Mouse (Mus musculus) liver, embryonic 14.5 days (tissue): Measurements from ENCODE around the gene Psma1. TPM values are rescaled to one million over a fixed set of nuclear protein-coding genes. Genes with fewer than 3 reads are reported as not detected.
A peak's percentile ranks its signal among the peaks of the same experiment; 100 is the strongest.

Experiments used
- ATAC-seq: fragments of 200-750 bp; cut with Nextera tagmentation; 2 replicates; pipeline ENCODE4 v1.8.0; 2017; ENCODE audit warnings: moderate number of reproducible peaks, mild to moderate bottlenecking, moderate library complexity; ENCODE audit not compliant: insufficient read depth
- DNase-seq, 3 experiments: peaks; one replicate each; pipeline ENCODE4 v3.0.0-alpha.2; 2012 to 2013; ENCODE audit warnings: low read depth in 3 of 3, low spot score in 3 of 3
- H3K27ac ChIP-seq: fragments of 300-500 bp; sonication (generic); 2 replicates; pipeline ENCODE4 v1.5.1; 2014; ENCODE audit warnings: moderate library complexity, mild to moderate bottlenecking, control low read depth, inconsistent platforms
- H3K27me3 ChIP-seq: fragments of 300-500 bp; sonication (generic); 2 replicates; pipeline ENCODE4 v1.6.1; 2014; ENCODE audit warnings: mild to moderate bottlenecking, low read length, moderate library complexity; ENCODE audit not compliant: control insufficient read depth, insufficient read depth
- H3K36me3 ChIP-seq: fragments of 300-500 bp; sonication (generic); replicated peaks from 2 replicates; pipeline ENCODE4 v1.6.1; 2014; ENCODE audit warnings: low read depth; ENCODE audit not compliant: control insufficient read depth, insufficient read depth
- H3K4me1 ChIP-seq, 2 experiments: fragments of 200-500 bp in 1 of 2; fragments of 300-500 bp in 1 of 2; sonication (generic) in 1 of 2; replicated peaks; 2 replicates each; pipeline ENCODE4 v1.6.1; 2012 to 2014; ENCODE audit warnings: antibody characterized with exemption in 1 of 2, inconsistent platforms in 1 of 2, low read length in 1 of 2; ENCODE audit not compliant: control insufficient read depth in 2 of 2, insufficient read depth in 2 of 2
- H3K4me2 ChIP-seq: fragments of 300-500 bp; sonication (generic); 2 replicates; pipeline ENCODE4 v1.6.1; 2014; ENCODE audit warnings: low read depth, mild to moderate bottlenecking, control low read depth, moderate library complexity
- H3K4me3 ChIP-seq, 2 experiments: fragments of 200-500 bp in 1 of 2; fragments of 300-500 bp in 1 of 2; sonication (generic) in 1 of 2; 2 replicates each; pipeline ENCODE4 v1.5.1; 2012 to 2014; ENCODE audit warnings: low read depth in 2 of 2, low read length in 2 of 2, mild to moderate bottlenecking in 2 of 2, control low read depth in 1 of 2, inconsistent platforms in 1 of 2, moderate library complexity in 1 of 2; ENCODE audit not compliant: insufficient read depth in 1 of 2
- H3K9ac ChIP-seq: fragments of 300-500 bp; sonication (generic); replicated peaks from 2 replicates; pipeline ENCODE4 v1.6.1; 2014; ENCODE audit warnings: mild to moderate bottlenecking, control low read depth, moderate library complexity
- H3K9me3 ChIP-seq: fragments of 300-500 bp; sonication (generic); 2 replicates; pipeline ENCODE4 v1.6.1; 2016; ENCODE audit warnings: low read length, mixed read lengths; ENCODE audit not compliant: control insufficient read depth
- CTCF ChIP-seq: IDR thresholded peaks from 2 replicates; pipeline ENCODE4 v1.5.1; 2016; ENCODE audit warnings: antibody characterized with exemption, low read depth, control low read depth
- EP300 ChIP-seq: IDR thresholded peaks from 2 replicates; pipeline ENCODE4 v1.6.1; 2016; ENCODE audit warnings: antibody characterized with exemption, low read depth
- WGBS: fragments of 180-500 bp; shearing (Covaris S2); extraction: QIAGEN DNeasy Blood & Tissue Kit; methylation state at CpG from one replicate; pipeline ENCODE4 v1.1.7; 2014; ENCODE audit not compliant: insufficient replicate concordance; 5-methylcytosine and 5-hydroxymethylcytosine counted together
- polyA plus RNA-seq, 2 experiments: library from polyadenylated mRNA; depleted of rRNA in 1 of 2; stranded (reverse) in 1 of 2; unstranded in 1 of 2; fragments of >200 nt; fragmentation: Nextera tagmentation in 1 of 2; extraction: Ambion mirVana in 1 of 2; gene quantifications; 2 replicates each; pipeline versions ENCODE4 v1.2.1 to v1.2.3; 2012 to 2014

Gene Psma1
- polyA plus RNA-seq, 2 experiments = 146 to 289 TPM

GRCm38 (mm10) chr7:114292501-114292971 is 16.6 kb upstream of the Psma1 start:
- no peak for TF ChIP-seq CTCF
- no peak for TF ChIP-seq EP300
- H3K9me3 ChIP-seq = no peaks in the 10 kb centered on the region
- H3K4me1 ChIP-seq = peaks cover 0 to 12% of the 10 kb centered on the region in 2 experiments; a peak in 3 of 4 replicates
- no peak overlapping the region; the same call in 1 of the 2 replicates for H3K27ac ChIP-seq
- WGBS = 11% methylated on average over 12 of the region's 12 CpGs
- peak overlapping the region; percentile 5 to 44; a peak in 2 of 4 replicates for H3K4me3 ChIP-seq
- H3K9ac ChIP-seq = no peak overlapping the region
- no peaks in the 10 kb centered on the region for H3K27me3 ChIP-seq
- DNase-seq (no peak), ATAC-seq (peak; percentile 44)
- peak overlapping the region; percentile 32 for H3K4me2 ChIP-seq
- no peaks in the 10 kb centered on the region for H3K36me3 ChIP-seq

- TF ChIP-seq CTCF (no peak), EP300 (no peak)
- H3K27ac ChIP-seq = no peak overlapping the region
- peak; percentile 21; the same call in 1 of the 2 replicates for ATAC-seq
- no peak overlapping the region for H3K9ac ChIP-seq
- H3K36me3 ChIP-seq = no peaks in the 10 kb centered on the region
- H3K9me3 ChIP-seq = no peaks in the 10 kb centered on the region
- peaks cover 0 to 12% of the 10 kb centered on the region in 2 experiments; a peak in 3 of 4 replicates for H3K4me1 ChIP-seq
- WGBS = 20% methylated on average over 15 of the region's 15 CpGs
- no peak for DNase-seq
- peak overlapping the region; percentile 32 for H3K4me2 ChIP-seq
- no peaks in the 10 kb centered on the region for H3K27me3 ChIP-seq
- no peak overlapping the region for H3K4me3 ChIP-seq
These were observed 15.8 kb upstream of the Psma1 start for GRCm38 (mm10) chr7:114291461-114292335.

- DNase-seq (no peak), ATAC-seq (no peak)
- Histone ChIP-seq H3K4me3 (no peak overlapping the region), H3K4me1 (peaks cover 0 to 12% of the 10 kb centered on the region in 2 experiments; a peak in 3 of 4 replicates), H3K4me2 (no peak overlapping the region), H3K36me3 (no peaks in the 10 kb centered on the region), H3K27ac (no peak overlapping the region), H3K9ac (no peak overlapping the region), H3K9me3 (no peaks in the 10 kb centered on the region), H3K27me3 (no peaks in the 10 kb centered on the region)
- 68% methylated on average over 5 of the region's 5 CpGs for WGBS
- no peak for TF ChIP-seq CTCF
- no peak for TF ChIP-seq EP300
These were observed 14.2 kb upstream of the Psma1 start for GRCm38 (mm10) chr7:114290078-114290506.

GRCm38 (mm10) chr7:114284296-114284910 is 8.5 kb upstream of the Psma1 start:
- Histone ChIP-seq H3K9ac (no peak overlapping the region), H3K27me3 (no peaks in the 10 kb centered on the region), H3K4me1 (no peaks in the 10 kb centered on the region), H3K36me3 (no peaks in the 10 kb centered on the region), H3K4me3 (no peak overlapping the region), H3K4me2 (no peak overlapping the region), H3K9me3 (no peaks in the 10 kb centered on the region), H3K27ac (no peak overlapping the region)
- whole genome bisulfite sequencing = 73% methylated on average over 14 of the region's 14 CpGs
- ATAC-seq (no peak), DNase-seq (no peak)
- no peak for TF ChIP-seq CTCF

GRCm38 (mm10) chr7:114283006-114283405 is 7.1 kb upstream of the Psma1 start:
- Histone ChIP-seq H3K9me3 (no peaks in the 10 kb centered on the region), H3K4me2 (no peak overlapping the region), H3K4me1 (no peaks in the 10 kb centered on the region), H3K9ac (no peak overlapping the region), H3K4me3 (no peak overlapping the region), H3K27ac (no peak overlapping the region), H3K27me3 (no peaks in the 10 kb centered on the region), H3K36me3 (no peaks in the 10 kb centered on the region)
- DNase-seq = no peak
- no peak for TF ChIP-seq CTCF
- TF ChIP-seq EP300 = no peak
- WGBS = 66% methylated on average over 9 of the region's 9 CpGs
- ATAC-seq = no peak
